Mouse (Mus musculus): ENCODE measurements around the gene Magoh. TPM values are rescaled to one million over a fixed set of nuclear protein-coding genes. Genes with fewer than 3 reads are reported as not detected.

Magoh gene
- polyA plus RNA-seq (2014; fragmentation: Illumina TruSeq; extraction: RNeasy Lipid Tissue Mini Kit (QIAGEN cat#74804); ENCODE audit: low replicate concordance) = 181 TPM

DNA sequence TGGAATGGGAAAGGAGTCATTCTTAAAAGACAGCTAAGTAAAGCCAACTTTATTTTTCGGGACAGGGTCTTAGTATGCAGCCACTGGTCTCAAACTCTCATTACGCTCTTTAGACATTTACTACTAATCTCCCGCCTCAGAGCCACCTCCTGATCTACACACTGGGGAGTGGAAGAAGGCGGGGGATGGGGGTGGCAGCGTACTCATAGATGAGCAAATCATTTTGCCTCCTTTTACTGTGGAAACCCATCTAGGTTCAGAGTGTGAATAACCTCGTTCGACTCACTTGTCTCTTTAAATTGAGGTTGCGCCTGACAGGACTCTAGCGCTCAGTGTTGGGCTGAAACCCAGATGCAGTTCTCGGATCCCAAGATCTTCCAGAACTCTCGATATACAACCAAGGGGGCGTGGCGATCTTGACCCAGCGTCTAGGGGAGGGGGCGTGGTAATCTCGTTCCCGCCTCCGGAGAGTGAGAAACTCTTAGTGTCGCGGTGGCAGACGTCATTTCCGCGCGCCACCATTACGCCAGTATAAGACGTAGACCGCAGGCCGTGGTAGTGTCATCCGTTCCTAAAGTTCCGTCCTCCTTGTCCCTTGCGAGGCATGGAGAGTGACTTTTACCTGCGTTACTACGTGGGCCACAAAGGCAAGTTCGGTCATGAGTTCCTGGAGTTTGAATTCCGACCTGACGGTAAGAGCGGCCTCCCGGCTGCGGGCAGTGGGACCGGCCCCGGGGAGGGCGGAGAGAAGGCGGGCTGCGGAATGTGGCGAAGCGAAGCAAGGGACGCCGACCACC is at the start of gene Magoh:
Gene Magoh (plus strand): TSS at position 502 of the 797 bp plus-strand sequence.

DNA sequence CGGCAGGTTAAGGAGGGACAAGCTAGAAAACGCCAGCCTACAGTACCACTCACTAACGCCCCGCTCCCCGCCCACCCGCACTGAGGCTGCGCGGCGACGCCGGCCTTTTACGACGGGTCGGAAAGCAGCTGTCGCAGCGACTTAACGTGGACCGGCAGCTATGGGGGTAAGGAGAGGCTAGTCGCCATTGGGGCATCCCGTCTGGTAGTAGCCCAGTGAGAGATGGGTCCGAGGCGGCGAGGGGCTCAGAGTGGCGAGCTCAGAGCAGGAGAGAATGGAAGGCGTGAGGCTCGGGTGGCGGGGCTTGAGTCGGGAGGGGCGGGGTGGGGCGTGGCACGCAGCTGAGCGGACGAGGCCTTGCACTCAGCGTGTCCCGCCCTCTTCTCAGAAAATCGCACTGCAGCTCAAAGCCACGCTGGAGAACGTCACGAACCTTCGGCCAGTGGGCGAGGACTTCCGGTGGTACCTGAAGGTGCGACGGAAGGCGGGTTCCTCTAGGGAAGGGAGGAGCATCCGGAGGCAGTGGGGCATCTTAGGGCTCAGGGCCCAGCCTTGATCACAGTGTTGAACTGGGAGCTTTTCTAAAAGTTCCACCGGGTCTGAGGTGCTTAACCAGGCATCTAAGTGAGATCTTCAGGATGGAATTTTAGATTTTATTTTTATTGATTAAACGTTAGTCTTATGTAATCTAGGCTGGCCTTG is 10.3 kb downstream of the Magoh start, which contains the start of gene 0610037L13Rik:
Gene 0610037L13Rik (plus strand): TSS at position 83 of the 702 bp plus-strand sequence.

DNA sequence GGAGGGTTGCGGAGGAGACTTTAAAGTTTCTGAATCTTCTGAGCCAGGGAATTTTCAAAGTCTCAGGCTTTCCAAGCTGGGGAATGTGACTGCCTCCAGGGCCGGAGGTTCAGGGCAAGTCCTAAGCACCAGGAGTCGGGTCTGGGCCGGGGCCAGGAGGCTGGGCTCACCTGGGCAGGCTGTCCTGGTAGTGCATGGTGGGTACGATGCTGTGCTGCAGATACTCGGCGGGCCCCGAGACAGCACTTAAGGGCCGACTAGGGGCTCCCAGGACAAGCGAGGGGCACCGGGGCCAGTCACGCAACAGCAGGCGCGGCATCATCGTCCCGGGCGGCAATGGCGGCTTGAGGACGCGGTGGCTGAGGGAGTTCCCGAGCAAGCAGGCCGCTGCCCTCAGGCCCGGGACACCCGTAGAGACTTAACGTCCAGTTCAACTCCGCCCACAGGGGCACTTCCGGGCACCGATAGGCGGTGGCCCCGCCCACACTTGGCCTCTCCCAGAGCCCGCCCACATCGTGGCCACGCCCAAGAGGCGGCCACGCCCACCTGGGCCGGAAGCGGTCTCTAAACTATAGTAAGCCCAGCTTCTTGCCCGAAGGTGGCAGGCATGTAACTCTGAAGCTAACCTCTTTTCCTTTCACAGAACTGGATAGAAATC is 43.7 kb downstream of the Magoh start, which contains the start of gene Cpt2:
Gene Cpt2 (minus strand): TSS at position 466 of the 658 bp plus-strand sequence.

Other genes with a start within 250 kb of the Magoh start
- gene Dmrtb1, start 195.5 kb upstream of the Magoh start, polyA plus RNA-seq (2014; fragmentation: Illumina TruSeq; extraction: RNeasy Lipid Tissue Mini Kit (QIAGEN cat#74804); ENCODE audit: low replicate concordance) = not detected
- 0.48 TPM for gene Lrp8, start 77.5 kb upstream of the Magoh start, polyA plus RNA-seq (2014; fragmentation: Illumina TruSeq; extraction: RNeasy Lipid Tissue Mini Kit (QIAGEN cat#74804); ENCODE audit: low replicate concordance)
- gene 0610037L13Rik, start 10.1 kb downstream of the Magoh start, polyA plus RNA-seq (2014; fragmentation: Illumina TruSeq; extraction: RNeasy Lipid Tissue Mini Kit (QIAGEN cat#74804); ENCODE audit: low replicate concordance) = 15.6 TPM
- gene Cpt2, start 43.9 kb downstream of the Magoh start, polyA plus RNA-seq (2014; fragmentation: Illumina TruSeq; extraction: RNeasy Lipid Tissue Mini Kit (QIAGEN cat#74804); ENCODE audit: low replicate concordance) = 256 TPM
- not detected for gene Slc1a7, start 88.6 kb downstream of the Magoh start, polyA plus RNA-seq (2014; fragmentation: Illumina TruSeq; extraction: RNeasy Lipid Tissue Mini Kit (QIAGEN cat#74804); ENCODE audit: low replicate concordance)
- gene Podn, start 216.7 kb downstream of the Magoh start, polyA plus RNA-seq (2014; fragmentation: Illumina TruSeq; extraction: RNeasy Lipid Tissue Mini Kit (QIAGEN cat#74804); ENCODE audit: low replicate concordance) = 6.1 TPM